18 mouse cellular contexts compared by ENCODE assay signal in genomic region chr5:114306496-114306895, GRCm38 (mm10). TPM values are rescaled to one million over a fixed set of nuclear protein-coding genes. Genes with fewer than 3 reads are reported as not detected.
A peak's percentile ranks its signal among the peaks of the same experiment; 100 is the strongest.
DNase-seq lines count a peak whose midpoint lies in the region; ATAC-seq and TF ChIP-seq lines count a peak whose summit lies in the region.
"Had no signal": no experiment of that assay in that cellular context is flagged by ENCODE, and none has a peak within 500 bp of the region (broad histone marks: within the 10 kb centered on the region; RNA-seq: fewer than 3 reads in every experiment).

No protein-coding gene starts in this region.

- H3K27ac ChIP-seq in gastrocnemius, adult 2 months, result no peak overlapping the region
- no peak overlapping the region for H3K27ac ChIP-seq in midbrain, embryonic 11.5 days (ENCODE audit: low read depth, low read length)
- no peak overlapping the region for H3K27ac ChIP-seq in midbrain, embryonic 10.5 days (replicated peaks)
- H3K27ac ChIP-seq in forebrain, embryonic 10.5 days, result no peak overlapping the region
- H3K27ac ChIP-seq: embryonic facial prominence, embryonic 10.5 days; heart, adult 2 months; hindbrain, embryonic 15.5 days had no signal

- H3K36me3 ChIP-seq in midbrain, embryonic 11.5 days (ENCODE audit: control insufficient read depth, insufficient read depth, low read length), result no peaks in the 10 kb centered on the region
- no peaks in the 10 kb centered on the region for H3K36me3 ChIP-seq in midbrain, embryonic 10.5 days
- H3K36me3 ChIP-seq in forebrain, embryonic 10.5 days (replicated peaks), result no peaks in the 10 kb centered on the region
- H3K36me3 ChIP-seq: embryonic facial prominence, embryonic 10.5 days; heart, embryonic 12.5 days; hindbrain, embryonic 15.5 days had no signal

- no peak overlapping the region for H3K4me3 ChIP-seq in gastrocnemius, adult 2 months
- no peak overlapping the region for H3K4me3 ChIP-seq in midbrain, embryonic 11.5 days (ENCODE audit: low read depth, low read length)
- H3K4me3 ChIP-seq in midbrain, embryonic 10.5 days, result no peak overlapping the region
- H3K4me3 ChIP-seq in forebrain, embryonic 10.5 days, result no peak overlapping the region
- H3K4me3 ChIP-seq: embryonic facial prominence, embryonic 10.5 days; heart, adult 2 months; heart, embryonic 12.5 days; hindbrain, embryonic 15.5 days had no signal

- no peak overlapping the region for H3K4me2 ChIP-seq in midbrain, embryonic 11.5 days
- H3K4me2 ChIP-seq: heart, embryonic 12.5 days; hindbrain, embryonic 15.5 days had no signal

- peak; percentile 70 for DNase-seq in gastrocnemius, adult 2 months
- no peak for DNase-seq in gastrocnemius, postnatal 4 days (ENCODE audit: low spot score in 2 of 2)
- peak; percentile 41 for DNase-seq in midbrain, embryonic 11.5 days (ENCODE audit: low spot score, missing footprints)
- DNase-seq in midbrain, embryonic 10.5 days (ENCODE audit: low spot score), result no peak
- DNase-seq in gastrocnemius, postnatal 10 days, result peak; percentile 40
- DNase-seq in Muller cell, postnatal 12 days (ENCODE audit: inconsistent ontology term), result no peak
- DNase-seq in forebrain, embryonic 10.5 days (ENCODE audit: extremely low spot score, low spot score), result no peak
- DNase-seq: adrenal gland, adult 8-10 months; adrenal gland, postnatal 36 days; cerebellum, adult 2 months; cerebellum, postnatal 10 days; heart, adult 2 months had no signal

- no peak for TF ChIP-seq CTCF in gastrocnemius, adult 2 months (IDR thresholded peaks at IDR 0.05)

- peaks cover 16% of the 10 kb centered on the region for H3K27me3 ChIP-seq in midbrain, embryonic 11.5 days (ENCODE audit: control insufficient read depth, insufficient read depth, low read length)
- H3K27me3 ChIP-seq in midbrain, embryonic 10.5 days (ENCODE audit: low read depth, poor library complexity, severe bottlenecking), result peaks cover 91% of the 10 kb centered on the region
- peaks cover 38% of the 10 kb centered on the region for H3K27me3 ChIP-seq in forebrain, embryonic 10.5 days (ENCODE audit: poor library complexity, severe bottlenecking)
- H3K27me3 ChIP-seq: CH12.LX had no signal

- no peaks in the 10 kb centered on the region for H3K9me3 ChIP-seq in midbrain, embryonic 11.5 days (ENCODE audit: control insufficient read depth, low read length)
- H3K9me3 ChIP-seq in midbrain, embryonic 10.5 days (replicated peaks), result no peaks in the 10 kb centered on the region
- H3K9me3 ChIP-seq in forebrain, embryonic 10.5 days, result no peaks in the 10 kb centered on the region
- H3K9me3 ChIP-seq: embryonic facial prominence, embryonic 10.5 days; heart, embryonic 12.5 days; hindbrain, embryonic 15.5 days had no signal

- no peak overlapping the region for H3K9ac ChIP-seq in midbrain, embryonic 11.5 days (ENCODE audit: low read length)
- H3K9ac ChIP-seq: heart, embryonic 12.5 days; hindbrain, embryonic 15.5 days had no signal

- no peaks in the 10 kb centered on the region for H3K4me1 ChIP-seq in midbrain, embryonic 11.5 days (ENCODE audit: control insufficient read depth, insufficient read depth, low read length)
- peaks cover 17% of the 10 kb centered on the region for H3K4me1 ChIP-seq in midbrain, embryonic 10.5 days
- H3K4me1 ChIP-seq in forebrain, embryonic 10.5 days, result peaks cover 11% of the 10 kb centered on the region
- H3K4me1 ChIP-seq: heart, embryonic 12.5 days; hindbrain, embryonic 15.5 days had no signal

- intact Hi-C loops in gastrocnemius, adult 2 months (cut with DNase I), result loop anchor here (5.0 kb wide), 1 partner anchor 254 kb away; no protein-coding TSS in a partner anchor

- 78% methylated on average over 5 of the region's 5 CpGs for WGBS in midbrain, embryonic 11.5 days
- 86% methylated on average over 5 of the region's 5 CpGs for WGBS in midbrain, embryonic 10.5 days
- WGBS in forebrain, embryonic 10.5 days, result 76% methylated on average over 5 of the region's 5 CpGs

- ATAC-seq in midbrain, embryonic 11.5 days (ENCODE audit: low FRiP score), result no peak
- ATAC-seq: forebrain, embryonic 14.5 days had no signal

RNA-seq across cellular contexts. Expression of gene Myo1h, which starts 17.5 kb away (rescaled TPM):
- total RNA-seq in gastrocnemius, adult 2 months (2021), result under 1 TPM in 1 of 2 experiments, not detected in 1; 0.39 TPM
- total RNA-seq in gastrocnemius, postnatal 4 days (2021), result under 1 TPM; 0.34 to 0.57 TPM
- 0.45 and 0.66 TPM in 2 replicates for polyA plus RNA-seq in midbrain, embryonic 11.5 days (2014; fragmentation: Nextera tagmentation; extraction: Ambion mirVana)
- polyA plus RNA-seq in midbrain, embryonic 10.5 days (2016; fragmentation: Nextera tagmentation; extraction: Ambion mirVana), result 0.57 and 0.75 TPM in 2 replicates
- under 1 TPM; 0.43 to 0.78 TPM for total RNA-seq in gastrocnemius, postnatal 10 days (2021)
- 0.80 and 0.82 TPM in 2 replicates for polyA plus RNA-seq in forebrain, embryonic 10.5 days (2016; fragmentation: Nextera tagmentation; extraction: Ambion mirVana)
- total RNA-seq: heart, postnatal 25 days had no signal

RNA-seq across cellular contexts. Expression of gene Foxn4, which starts 32.9 kb away (rescaled TPM):
- total RNA-seq in gastrocnemius, adult 2 months (2021), result not detected
- total RNA-seq in gastrocnemius, postnatal 4 days (2021), result under 1 TPM in 1 of 2 experiments, not detected in 1; 0.15 TPM
- 6.5 and 6.9 TPM in 2 replicates for polyA plus RNA-seq in midbrain, embryonic 11.5 days (2014; fragmentation: Nextera tagmentation; extraction: Ambion mirVana)
- 7.2 and 11.1 TPM in 2 replicates for polyA plus RNA-seq in midbrain, embryonic 10.5 days (2016; fragmentation: Nextera tagmentation; extraction: Ambion mirVana)
- total RNA-seq in gastrocnemius, postnatal 10 days (2021), result not detected
- 0.42 and 0.80 TPM in 2 replicates for polyA plus RNA-seq in forebrain, embryonic 10.5 days (2016; fragmentation: Nextera tagmentation; extraction: Ambion mirVana)
- total RNA-seq: adrenal gland, adult 8-10 months; adrenal gland, postnatal 36 days; CH12.LX; heart, adult 2 months; heart, postnatal 25 days had no signal
- polyA plus RNA-seq: cerebellum, adult 2 months; heart, embryonic 12.5 days had no signal

Comparison
In these comparisons a context has a peak if more than half of its experiments do, and no peak if none do; other contexts are left out.
1. DNase-seq: peak in gastrocnemius, adult 2 months (single experiment), midbrain, embryonic 11.5 days (single experiment) and gastrocnemius, postnatal 10 days (single experiment); none in gastrocnemius, postnatal 4 days (0 of 2), midbrain, embryonic 10.5 days (single experiment), Muller cell, postnatal 12 days (single experiment) and forebrain, embryonic 10.5 days (single experiment).